Mouse (Mus musculus) embryonic facial prominence, embryonic 14.5 days (tissue): ENCODE measurements around the gene Wdr46. TPM values are rescaled to one million over a fixed set of nuclear protein-coding genes. Genes with fewer than 3 reads are reported as not detected.
"Not testable (repeated sequence)": the region's sequence is repeated elsewhere in the genome, so short reads cannot be mapped to it uniquely, and the experiment has no call there.

Experiments
- ATAC-seq: fragments of 200-750 bp; cut with Nextera tagmentation; 2 replicates; pipeline ENCODE4 v1.8.0; 2017; ENCODE audit warnings: low read depth, moderate number of reproducible peaks, moderate TSS enrichment
- DNase-seq: peaks from one replicate; pipeline ENCODE4 v3.0.0-alpha.2; 2015; ENCODE audit warnings: low spot score
- H3K27ac ChIP-seq: fragments of 300-500 bp; sonication (generic); replicated peaks from 2 replicates; pipeline ENCODE4 v1.5.1; 2014; ENCODE audit warnings: low read depth, mild to moderate bottlenecking, low read length, moderate library complexity
- H3K27me3 ChIP-seq: fragments of 300-500 bp; sonication (generic); replicated peaks from 2 replicates; pipeline ENCODE4 v1.6.1; 2014; ENCODE audit warnings: low read length; ENCODE audit not compliant: control insufficient read depth, insufficient read depth
- H3K36me3 ChIP-seq: fragments of 300-500 bp; sonication (generic); 2 replicates; pipeline ENCODE4 v1.6.1; 2014; ENCODE audit warnings: low read length, mixed read lengths; ENCODE audit not compliant: control insufficient read depth, insufficient read depth
- H3K4me1 ChIP-seq: fragments of 300-500 bp; sonication (generic); 2 replicates; pipeline ENCODE4 v1.6.1; 2014; ENCODE audit warnings: antibody characterized with exemption, low read length; ENCODE audit not compliant: control insufficient read depth, insufficient read depth
- H3K4me2 ChIP-seq: fragments of 300-500 bp; sonication (generic); 2 replicates; pipeline ENCODE4 v1.6.1; 2014; ENCODE audit warnings: low read depth, mild to moderate bottlenecking, low read length, moderate library complexity, mixed read lengths
- H3K4me3 ChIP-seq: fragments of 300-500 bp; sonication (generic); 2 replicates; pipeline ENCODE4 v1.5.1; 2014; ENCODE audit warnings: low read depth, mild to moderate bottlenecking, low read length
- H3K9ac ChIP-seq: fragments of 300-500 bp; sonication (generic); 2 replicates; pipeline ENCODE4 v1.6.1; 2014; ENCODE audit warnings: low read depth, mild to moderate bottlenecking, low read length, moderate library complexity, mixed read lengths
- H3K9me3 ChIP-seq: fragments of 300-500 bp; sonication (generic); 2 replicates; pipeline ENCODE4 v1.6.1; 2016; ENCODE audit warnings: low read length; ENCODE audit not compliant: control insufficient read depth
- WGBS: fragments of 180-500 bp; shearing (Covaris S2); extraction: QIAGEN DNeasy Blood & Tissue Kit; methylation state at CpG from one replicate; pipeline ENCODE4 v1.1.7; 2014; 5-methylcytosine and 5-hydroxymethylcytosine counted together
- polyA plus RNA-seq: library from polyadenylated mRNA; unstranded; fragments of >200 nt; fragmentation: Nextera tagmentation; extraction: Ambion mirVana; gene quantifications from 2 replicates; pipeline ENCODE4 v1.2.1, GENCODE M21; 2014

Gene Wdr46
- polyA plus RNA-seq, 1 experiment from 2014 or later, result 15.4 TPM

DNA sequence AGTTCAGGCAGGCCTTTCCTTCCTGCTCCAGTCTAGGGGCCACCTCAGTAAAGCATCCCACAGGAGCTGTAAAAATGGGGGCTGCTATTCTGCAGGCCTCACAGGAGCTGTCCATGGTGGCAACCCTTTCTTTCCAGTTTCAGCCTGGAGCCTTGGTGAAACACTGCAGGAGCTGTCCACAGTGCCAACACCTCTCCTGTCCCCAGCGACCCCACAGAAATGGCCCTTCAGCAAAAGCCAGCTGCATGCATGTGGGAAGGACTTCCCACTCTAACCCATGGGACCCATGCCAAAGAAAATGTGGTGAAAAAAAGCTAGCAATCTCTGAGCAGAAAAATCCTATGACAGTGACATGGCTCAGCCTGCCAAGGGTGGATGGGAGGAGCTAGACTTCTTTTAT lies 32.2 kb downstream of the Wdr46 start:
- no peak overlapping the region for H3K27ac ChIP-seq
- H3K27me3 ChIP-seq, result peaks cover 22% of the 10 kb centered on the region
- H3K4me1 ChIP-seq, result no peaks in the 10 kb centered on the region
- no peak overlapping the region for H3K4me3 ChIP-seq
- no peaks in the 10 kb centered on the region; the same call in 1 of the 2 replicates for H3K9me3 ChIP-seq
- 5% methylated on average over 1 of the region's 1 CpGs for WGBS
- H3K9ac ChIP-seq, result no peak overlapping the region
- no peaks in the 10 kb centered on the region for H3K36me3 ChIP-seq
- ATAC-seq, result no peak
- DNase-seq, result peak; percentile 71
- no peak overlapping the region for H3K4me2 ChIP-seq

DNA sequence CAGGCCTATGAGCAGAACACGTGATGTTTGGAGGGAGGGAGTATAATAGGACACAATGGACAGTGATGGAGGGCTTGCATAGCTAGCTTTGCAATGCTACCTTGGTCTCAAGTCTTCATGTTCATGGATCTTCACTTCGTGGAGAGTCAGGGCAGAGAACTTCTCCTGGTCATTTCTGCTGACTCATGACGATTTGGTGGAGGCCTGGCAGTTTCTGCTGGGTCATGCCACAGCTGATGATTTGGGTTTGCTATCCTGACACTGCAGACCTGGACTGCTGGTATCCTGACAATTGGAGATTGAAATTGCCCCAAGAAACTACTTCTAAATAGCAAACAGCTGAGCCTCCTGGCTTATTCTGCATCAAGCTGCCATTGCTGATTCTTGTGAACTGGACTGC lies 33.1 kb downstream of the Wdr46 start:
- 58% methylated on average over 3 of the region's 3 CpGs for WGBS
- no peak overlapping the region for H3K4me3 ChIP-seq
- H3K4me2 ChIP-seq, result no peak overlapping the region
- H3K27me3 ChIP-seq, result peaks cover 30% of the 10 kb centered on the region
- H3K9me3 ChIP-seq, result no peaks in the 10 kb centered on the region; the same call in 1 of the 2 replicates
- H3K4me1 ChIP-seq, result no peaks in the 10 kb centered on the region
- no peak overlapping the region for H3K27ac ChIP-seq
- DNase-seq, result no peak
- H3K36me3 ChIP-seq, result no peaks in the 10 kb centered on the region
- ATAC-seq, result no peak
- H3K9ac ChIP-seq, result no peak overlapping the region

DNA sequence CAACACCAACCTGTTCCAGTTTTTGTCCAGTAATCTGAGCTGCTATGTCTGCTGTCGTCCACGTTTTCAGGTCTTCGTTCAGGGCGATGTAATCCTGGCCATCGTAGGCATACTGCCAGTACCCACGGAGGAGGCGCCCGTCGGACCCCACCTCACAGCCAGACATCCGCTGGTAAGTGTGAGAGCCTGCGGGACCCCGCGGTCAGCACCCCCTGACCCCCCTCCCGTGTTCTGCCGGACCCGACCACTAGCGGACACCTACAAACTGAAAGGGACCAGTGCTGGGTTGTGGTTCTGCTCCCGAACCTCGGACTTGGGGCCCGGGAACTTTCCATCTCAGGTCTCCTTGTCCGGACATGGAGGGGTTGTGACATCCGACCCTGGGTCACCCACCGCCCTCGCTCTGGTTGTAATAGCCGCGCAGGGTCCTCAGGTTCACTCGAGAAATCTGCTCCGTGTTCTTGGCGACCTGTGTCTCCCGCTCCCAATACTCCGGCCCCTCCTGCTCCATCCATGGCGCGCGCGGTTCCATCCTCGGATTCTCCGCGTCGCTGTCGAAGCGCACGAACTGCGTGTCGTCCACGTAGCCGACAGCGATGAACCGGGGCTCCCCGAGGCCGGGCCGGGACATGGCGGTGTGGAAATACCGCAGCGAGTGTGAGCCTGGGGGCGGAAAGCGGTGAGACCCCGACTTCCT lies 37.5 kb downstream of the Wdr46 start:
- 3% methylated on average over 54 of the region's 57 CpGs for WGBS
- DNase-seq, result no peak
- H3K4me1 ChIP-seq, result peaks cover 6% of the 10 kb centered on the region

DNA sequence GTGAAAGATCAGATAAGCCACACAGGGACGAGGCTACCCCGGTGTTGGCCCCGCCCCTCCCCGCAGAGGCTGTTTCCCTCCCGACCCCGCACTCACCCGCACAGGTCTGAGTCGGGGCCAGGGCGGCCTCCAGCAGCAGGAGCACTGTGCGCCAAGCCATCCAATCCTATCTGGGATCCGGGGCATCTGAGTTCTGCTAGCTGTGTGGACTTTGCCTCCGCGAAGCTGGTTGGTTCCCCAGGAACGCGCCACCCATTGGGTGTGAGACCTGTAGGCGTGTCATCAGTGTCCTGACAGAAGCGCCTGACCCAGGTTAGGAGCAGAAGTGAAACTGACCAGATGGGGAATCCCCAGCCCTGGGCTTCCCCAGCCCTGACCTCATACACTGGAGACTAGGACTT lies 38.2 kb downstream of the Wdr46 start:
- H3K9me3 ChIP-seq, result no peaks in the 10 kb centered on the region
- H3K4me3 ChIP-seq, result peak overlapping the region; percentile 33
- no peak overlapping the region for H3K27ac ChIP-seq
- peak overlapping the region; percentile 54 for H3K4me2 ChIP-seq
- peaks cover 6% of the 10 kb centered on the region for H3K4me1 ChIP-seq
- peak overlapping the region; percentile 41 for H3K9ac ChIP-seq
- ATAC-seq, result no peak
- DNase-seq, result peak; percentile 44
- H3K27me3 ChIP-seq, result peaks cover 50% of the 10 kb centered on the region
- no peaks in the 10 kb centered on the region for H3K36me3 ChIP-seq
- 0% methylated on average over 11 of the region's 17 CpGs for WGBS

More for the DNA sequence above, 37.5 kb downstream of the Wdr46 start:
- no peak overlapping the region for H3K27ac ChIP-seq
- peak overlapping the region; percentile 54 for H3K4me2 ChIP-seq
- no peaks in the 10 kb centered on the region for H3K36me3 ChIP-seq
- peak overlapping the region; percentile 33 for H3K4me3 ChIP-seq
- peaks cover 50% of the 10 kb centered on the region for H3K27me3 ChIP-seq
- ATAC-seq, result no peak
- H3K9ac ChIP-seq, result peak overlapping the region; percentile 41
- H3K9me3 ChIP-seq, result no peaks in the 10 kb centered on the region

DNA sequence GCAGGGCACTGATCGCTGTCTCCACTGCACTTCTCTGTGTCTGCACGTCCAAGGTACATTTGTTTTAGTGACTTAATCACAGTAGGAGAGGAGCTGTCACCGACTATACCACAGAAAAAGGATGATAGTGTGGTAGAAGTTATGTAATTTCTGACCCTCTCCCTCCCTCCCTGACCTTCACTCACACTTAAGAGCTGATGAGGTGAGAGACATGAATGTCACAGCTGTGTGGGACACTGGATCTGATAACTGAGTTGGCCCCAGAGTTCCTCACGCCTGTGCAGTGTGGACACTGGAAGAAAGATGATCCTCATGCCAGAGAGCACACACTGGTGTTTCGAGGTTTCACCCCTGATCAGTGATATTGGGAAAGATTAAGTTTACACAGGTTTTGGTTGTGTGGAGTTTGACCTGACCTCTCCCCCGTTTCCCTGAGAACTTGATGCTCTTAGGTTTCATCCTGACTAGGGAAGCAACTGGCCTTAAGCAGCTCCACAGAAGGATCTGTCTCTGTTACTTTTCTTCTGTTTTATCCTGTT lies 39.1 kb downstream of the Wdr46 start:
- DNase-seq (no peak), ATAC-seq (no peak)
- Histone ChIP-seq H3K27ac (no peak overlapping the region), H3K9ac (no peak overlapping the region), H3K4me3 (no peak overlapping the region), H3K4me2 (no peak overlapping the region), H3K36me3 (no peaks in the 10 kb centered on the region), H3K4me1 (peaks cover 6% of the 10 kb centered on the region), H3K9me3 (no peaks in the 10 kb centered on the region), H3K27me3 (peaks cover 50% of the 10 kb centered on the region)
- 71% methylated on average over 6 of the region's 6 CpGs for whole genome bisulfite sequencing

DNA sequence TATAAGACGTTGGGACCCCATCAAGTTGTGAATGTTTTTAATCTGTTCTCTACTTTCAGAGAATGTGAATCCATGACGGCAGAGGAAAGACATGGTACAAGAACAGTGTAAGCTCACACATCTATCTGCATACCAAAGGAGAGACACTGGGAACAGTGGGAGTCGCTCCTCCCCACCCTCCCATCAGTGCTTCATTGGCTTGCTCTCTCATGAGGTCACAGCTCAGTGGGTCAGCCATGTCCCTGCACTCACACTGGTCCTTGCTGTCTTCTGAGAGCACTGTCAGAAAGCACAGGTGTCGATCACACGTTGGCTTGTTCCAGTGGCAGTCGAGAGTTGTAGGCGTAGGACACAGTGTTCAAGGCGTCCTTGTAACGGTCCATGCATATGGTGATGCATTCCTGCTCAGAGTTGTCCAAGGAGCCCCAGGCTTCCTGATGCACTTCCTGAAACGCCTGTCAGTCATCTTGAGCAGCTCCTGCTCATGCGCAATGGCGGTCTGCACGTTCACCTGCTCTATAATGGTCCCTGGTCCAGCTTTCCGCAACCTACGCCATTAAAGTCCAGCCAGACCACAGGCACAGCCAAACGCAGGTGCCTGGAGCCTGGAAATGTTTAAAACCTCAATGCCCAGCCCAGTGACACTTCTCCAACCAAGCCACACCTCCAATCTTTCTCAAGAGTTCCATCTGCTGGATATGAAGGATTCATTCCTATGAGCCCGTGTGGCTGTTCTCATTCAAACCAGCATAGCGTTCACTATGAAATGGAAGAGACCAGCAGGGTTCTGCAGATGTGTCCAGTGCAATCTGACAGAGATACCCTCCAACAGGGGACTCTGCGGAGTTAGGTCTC lies 39.9 kb downstream of the Wdr46 start:
- WGBS, result 75% methylated on average over 19 of the region's 19 CpGs
- peaks cover 48% of the 10 kb centered on the region for H3K27me3 ChIP-seq
- ATAC-seq (no peak), DNase-seq (no peak)
- H3K9ac ChIP-seq, result no peak overlapping the region
- no peaks in the 10 kb centered on the region for H3K36me3 ChIP-seq
- peak overlapping the region; percentile 62; the same call in 1 of the 2 replicates for H3K4me2 ChIP-seq
- peak overlapping the region; percentile 49; the same call in 1 of the 2 replicates for H3K4me3 ChIP-seq
- H3K27ac ChIP-seq, result 0 out of 2 replicates have a peak overlapping the region, but pooled peaks have one; percentile 21
- no peaks in the 10 kb centered on the region for H3K9me3 ChIP-seq
- H3K4me1 ChIP-seq, result peaks cover 6% of the 10 kb centered on the region

DNA sequence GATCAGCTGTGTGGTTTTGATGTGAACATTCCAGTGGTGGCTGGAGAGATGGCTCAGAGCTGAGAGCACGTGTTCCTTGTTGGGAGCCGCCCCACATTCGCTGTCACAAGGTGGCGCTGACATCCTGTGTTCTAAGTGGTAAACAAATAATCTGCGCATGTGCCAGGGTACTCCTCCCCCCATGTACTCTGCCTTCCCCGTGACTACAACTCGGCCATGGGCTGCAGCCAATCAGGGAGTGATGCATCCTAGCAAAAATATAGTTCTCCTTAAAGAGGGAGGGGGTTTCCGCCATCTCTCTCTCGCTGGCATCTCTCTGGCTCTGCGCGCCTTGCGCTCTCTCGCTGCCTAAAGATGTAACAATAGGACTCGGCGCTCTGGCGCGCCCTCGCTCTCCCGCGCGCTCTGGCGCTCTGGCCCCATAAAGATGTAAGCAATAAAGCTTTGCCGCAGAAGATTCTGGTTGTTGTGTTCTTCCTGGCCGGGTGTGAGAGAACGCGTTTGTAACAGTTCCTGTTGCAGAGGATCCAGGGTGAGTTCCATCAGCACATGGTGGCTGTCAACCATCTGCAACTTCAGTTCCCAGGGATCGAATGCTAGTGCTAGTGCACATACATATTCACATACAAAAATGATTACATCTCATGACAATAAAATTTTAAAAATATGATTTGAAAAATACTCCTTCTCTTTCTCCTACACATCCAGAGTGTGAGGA lies 40.9 kb downstream of the Wdr46 start:
- Histone ChIP-seq H3K9ac (peak overlapping the region; percentile 60), H3K4me3 (peak overlapping the region; percentile 49), H3K27ac (peak overlapping the region; percentile 90), H3K4me2 (peak overlapping the region; percentile 62), H3K27me3 (peaks cover 42% of the 10 kb centered on the region)
- WGBS, result 2% methylated on average over 27 of the region's 27 CpGs
- H3K4me1 ChIP-seq, H3K36me3 ChIP-seq, H3K9me3 ChIP-seq: not testable (repeated sequence)
- peak; percentile 99 for DNase-seq
- ATAC-seq, result peak; percentile 93

DNA sequence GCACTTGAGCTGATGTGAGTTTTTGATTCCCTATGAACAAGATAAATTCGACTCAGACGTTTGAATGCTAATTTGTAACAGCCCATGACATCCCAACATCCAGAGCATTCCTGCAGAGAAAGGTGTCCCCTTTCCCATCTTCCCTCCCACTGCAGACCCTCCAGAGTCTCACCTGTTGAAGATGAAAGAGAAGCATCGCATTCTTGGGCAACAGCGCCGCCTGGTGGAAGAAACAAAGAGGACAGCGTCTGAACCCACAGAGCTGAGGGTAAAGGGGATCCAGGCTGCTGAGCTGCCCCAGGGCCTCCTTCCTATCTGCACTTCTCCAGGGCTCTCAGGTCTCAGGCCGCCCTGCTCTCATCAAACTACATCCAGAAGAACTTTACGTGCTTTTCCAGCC lies 41.7 kb downstream of the Wdr46 start:
- peaks cover 34% of the 10 kb centered on the region for H3K27me3 ChIP-seq
- H3K9ac ChIP-seq, DNase-seq, H3K9me3 ChIP-seq, ATAC-seq, H3K36me3 ChIP-seq, H3K27ac ChIP-seq, H3K4me1 ChIP-seq: not testable (repeated sequence)
- peak overlapping the region; percentile 62 for H3K4me2 ChIP-seq
- H3K4me3 ChIP-seq, result peak overlapping the region; percentile 49; the same call in 1 of the 2 replicates
- WGBS, result 12% methylated on average over 8 of the region's 8 CpGs
